8 mouse cellular contexts compared by ENCODE assay signal in the genomic region with DNA sequence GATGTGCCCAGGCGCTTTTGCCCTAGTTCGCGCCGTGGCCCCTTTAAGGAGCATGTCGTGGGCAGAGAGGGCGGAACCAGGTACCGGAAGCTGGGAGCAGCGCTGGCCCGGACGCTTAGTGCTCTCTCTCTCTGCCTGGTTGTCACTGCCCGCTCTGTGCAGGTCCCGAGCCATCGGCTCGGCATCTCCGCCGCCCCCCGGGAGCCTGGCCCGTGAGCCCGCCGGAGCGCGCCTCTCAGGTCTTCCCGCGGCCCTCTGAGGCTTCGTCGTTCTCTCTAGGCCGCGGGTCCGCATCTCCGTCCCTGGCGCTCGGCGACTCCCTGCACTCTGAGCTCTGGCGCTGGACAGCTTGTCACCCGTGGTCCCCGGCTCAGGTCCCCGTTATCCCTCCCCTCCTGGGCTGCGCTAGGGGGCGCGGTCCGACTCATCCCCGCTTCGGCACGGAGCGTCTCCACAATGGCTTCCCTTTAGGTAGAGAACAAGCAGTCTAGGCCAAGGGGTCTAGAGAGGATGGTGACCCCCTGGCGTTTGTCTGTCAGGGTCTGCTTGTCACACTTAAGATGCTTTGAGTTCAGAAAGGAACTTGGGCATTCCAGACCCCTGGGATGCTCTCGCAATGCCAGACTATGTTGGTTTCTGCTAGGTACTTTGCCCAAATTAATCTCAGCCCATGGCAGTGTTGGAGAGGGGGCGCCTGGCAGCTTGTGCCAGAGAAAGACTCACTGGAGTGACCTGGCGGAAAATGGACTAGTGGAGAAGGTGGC. TPM values are rescaled to one million over a fixed set of nuclear protein-coding genes. Genes with fewer than 3 reads are reported as not detected.
DNase-seq lines count a peak whose midpoint lies in the region; ATAC-seq and TF ChIP-seq lines count a peak whose summit lies in the region.

A gene (plus strand): TSS at position 83 of the 764 bp plus-strand sequence.

- peak; percentile 81 for DNase-seq in 3134 (ENCODE audit: extremely low read depth, insufficient read length, low spot score)
- DNase-seq in adrenal gland, postnatal 25 days = peak; percentile 85
- DNase-seq in heart, adult 18-20 months = peak; percentile 85 to 90
- DNase-seq in kidney, adult 2 months = peak; percentile 89
- DNase-seq in midbrain, embryonic 14.5 days = peak; percentile 92
- peak; percentile 66 to 68 for DNase-seq in spleen, adult 18-20 months

- peaks cover 11% of the 10 kb centered on the region for H3K4me1 ChIP-seq in embryonic facial prominence, embryonic 12.5 days
- no peaks in the 10 kb centered on the region; the same call in 1 of the 2 replicates for H3K4me1 ChIP-seq in kidney, adult 2 months (ENCODE audit: control insufficient read depth, insufficient read depth, low read length)
- H3K4me1 ChIP-seq in limb, embryonic 12.5 days (replicated peaks) = peaks cover 12% of the 10 kb centered on the region
- peaks cover 11% of the 10 kb centered on the region for H3K4me1 ChIP-seq in midbrain, embryonic 14.5 days (ENCODE audit: control insufficient read depth, insufficient read depth, low read length)

- under 1% methylated on average over 45 of the region's 49 CpGs for WGBS in embryonic facial prominence, embryonic 12.5 days
- under 1% methylated on average over 49 of the region's 49 CpGs for WGBS in kidney, adult 2 months
- under 1% methylated on average over 49 of the region's 49 CpGs for WGBS in limb, embryonic 12.5 days
- under 1% methylated on average over 49 of the region's 49 CpGs for WGBS in midbrain, embryonic 14.5 days

- TF ChIP-seq CTCF in kidney, adult 2 months (conservative IDR thresholded peaks at IDR 0.05; ENCODE audit: insufficient read depth, insufficient read length, low read depth, low read length) = no peak

- peaks cover 23% of the 10 kb centered on the region; the same call in 1 of the 2 replicates for H3K36me3 ChIP-seq in embryonic facial prominence, embryonic 12.5 days
- peaks cover 1% of the 10 kb centered on the region for H3K36me3 ChIP-seq in kidney, adult 2 months (ENCODE audit: control insufficient read depth, insufficient read depth, low read length)
- H3K36me3 ChIP-seq in limb, embryonic 12.5 days = peaks cover 22% of the 10 kb centered on the region
- peaks cover 17% of the 10 kb centered on the region for H3K36me3 ChIP-seq in midbrain, embryonic 14.5 days (ENCODE audit: control insufficient read depth, insufficient read depth, low read length)

- no peaks in the 10 kb centered on the region for H3K27me3 ChIP-seq in embryonic facial prominence, embryonic 12.5 days
- H3K27me3 ChIP-seq in kidney, adult 2 months (replicated peaks; ENCODE audit: control insufficient read depth, insufficient read depth, low read length) = no peaks in the 10 kb centered on the region
- H3K27me3 ChIP-seq in limb, embryonic 12.5 days = no peaks in the 10 kb centered on the region
- H3K27me3 ChIP-seq in midbrain, embryonic 14.5 days (ENCODE audit: control insufficient read depth, insufficient read depth, low read length) = no peaks in the 10 kb centered on the region

- peak; percentile 94 for ATAC-seq in embryonic facial prominence, embryonic 12.5 days (ENCODE audit: insufficient number of reproducible peaks, insufficient read depth, low FRiP score, low TSS enrichment)
- ATAC-seq in limb, embryonic 12.5 days (ENCODE audit: insufficient number of reproducible peaks, insufficient read depth, low FRiP score, low TSS enrichment, low read depth) = peak; percentile 87
- peak; percentile 94 for ATAC-seq in midbrain, embryonic 14.5 days (ENCODE audit: low FRiP score, low TSS enrichment)

- no peaks in the 10 kb centered on the region for H3K9me3 ChIP-seq in embryonic facial prominence, embryonic 12.5 days
- H3K9me3 ChIP-seq in limb, embryonic 12.5 days = no peaks in the 10 kb centered on the region
- no peaks in the 10 kb centered on the region for H3K9me3 ChIP-seq in midbrain, embryonic 14.5 days (ENCODE audit: control insufficient read depth, low read length)

- no peak for TF ChIP-seq POLR2A in kidney, adult 2 months (IDR thresholded peaks at IDR 0.05; ENCODE audit: low read depth, low read length)

- H3K4me3 ChIP-seq in embryonic facial prominence, embryonic 12.5 days = peak within 1 kb of the TSS; percentile 85
- H3K4me3 ChIP-seq in kidney, adult 2 months (ENCODE audit: insufficient read depth, low read depth, low read length) = peak within 1 kb of the TSS; percentile 85
- H3K4me3 ChIP-seq in limb, embryonic 12.5 days (replicated peaks) = peak within 1 kb of the TSS; percentile 87
- peak within 1 kb of the TSS; percentile 79 for H3K4me3 ChIP-seq in midbrain, embryonic 14.5 days (replicated peaks; ENCODE audit: low read depth, low read length)

- H3K4me2 ChIP-seq in embryonic facial prominence, embryonic 12.5 days (replicated peaks) = peak within 1 kb of the TSS; percentile 86
- peak within 1 kb of the TSS; percentile 84 for H3K4me2 ChIP-seq in limb, embryonic 12.5 days
- H3K4me2 ChIP-seq in midbrain, embryonic 14.5 days (ENCODE audit: low read length) = peak within 1 kb of the TSS; percentile 71

- peak within 1 kb of the TSS; percentile 93 for H3K27ac ChIP-seq in embryonic facial prominence, embryonic 12.5 days
- H3K27ac ChIP-seq in kidney, adult 2 months (ENCODE audit: insufficient read depth, low read depth, low read length) = peak within 1 kb of the TSS; percentile 29
- H3K27ac ChIP-seq in limb, embryonic 12.5 days = peak within 1 kb of the TSS; percentile 91
- peak within 1 kb of the TSS; percentile 96 for H3K27ac ChIP-seq in midbrain, embryonic 14.5 days (replicated peaks; ENCODE audit: low read depth, low read length)

- peak within 1 kb of the TSS; percentile 83 for H3K9ac ChIP-seq in embryonic facial prominence, embryonic 12.5 days
- H3K9ac ChIP-seq in limb, embryonic 12.5 days (replicated peaks) = peak within 1 kb of the TSS; percentile 86
- peak within 1 kb of the TSS; percentile 90 for H3K9ac ChIP-seq in midbrain, embryonic 14.5 days (replicated peaks; ENCODE audit: low read length)

RNA-seq across cellular contexts. Expression of the gene that starts here (rescaled TPM):
- total RNA-seq in adrenal gland, postnatal 25 days (2021) = 20.7 and 31.5 TPM in 2 replicates
- 40.5 and 41.1 TPM in 2 replicates for polyA plus RNA-seq in embryonic facial prominence, embryonic 12.5 days (2016; fragmentation: Nextera tagmentation; extraction: Ambion mirVana)
- 10 to 100 TPM; 13.1 to 13.6 TPM for total RNA-seq in heart, adult 18-20 months (2021)
- 11.0 and 15.3 TPM in 2 replicates for polyA plus RNA-seq in kidney, adult 2 months (2012; rRNA removed)
- 31.4 and 38.6 TPM in 2 replicates for polyA plus RNA-seq in limb, embryonic 12.5 days (2016; fragmentation: Nextera tagmentation; extraction: Ambion mirVana)
- 34.5 and 48.7 TPM in 2 replicates for polyA plus RNA-seq in midbrain, embryonic 14.5 days (2014; fragmentation: Nextera tagmentation; extraction: Ambion mirVana)

Comparison
In these comparisons a context has a peak if more than half of its experiments do, and no peak if none do; other contexts are left out.
1. Peak in every context shown above with its lines: DNase-seq, ATAC-seq, H3K4me3 ChIP-seq and H3K27ac ChIP-seq.
2. H3K27ac ChIP-seq: peak in every context shown above with its lines; median percentile 96 in midbrain, embryonic 14.5 days; 93 in embryonic facial prominence, embryonic 12.5 days; 91 in limb, embryonic 12.5 days; 29 in kidney, adult 2 months.